Mouse (Mus musculus) hindbrain, embryonic 15.5 days (tissue): ENCODE data around the gene Tceal8. TPM values are rescaled to one million over a fixed set of nuclear protein-coding genes. Genes with fewer than 3 reads are reported as not detected.
A peak's percentile ranks its signal among the peaks of the same experiment; 100 is the strongest.
"Not testable (repeated sequence)": the region's sequence is repeated elsewhere in the genome, so short reads cannot be mapped to it uniquely, and the experiment has no call there.

Experiments used
- ATAC-seq: fragments of 200-750 bp; cut with Nextera tagmentation; 2 replicates; pipeline ENCODE4 v1.8.0; 2017; ENCODE audit warnings: low read depth, moderate number of reproducible peaks, moderate TSS enrichment; ENCODE audit not compliant: low FRiP score
- H3K27ac ChIP-seq: fragments of 300-500 bp; sonication (generic); replicated peaks from 2 replicates; pipeline ENCODE4 v1.5.1; 2015; ENCODE audit warnings: mild to moderate bottlenecking, inconsistent platforms
- H3K27me3 ChIP-seq: fragments of 300-500 bp; sonication (generic); 2 replicates; pipeline ENCODE4 v1.6.1; 2015; ENCODE audit warnings: control low read depth, inconsistent platforms
- H3K36me3 ChIP-seq: fragments of 300-500 bp; sonication (generic); 2 replicates; pipeline ENCODE4 v1.6.1; 2015; ENCODE audit warnings: control low read depth, inconsistent platforms
- H3K4me1 ChIP-seq: fragments of 300-500 bp; sonication (generic); replicated peaks from 2 replicates; pipeline ENCODE4 v1.6.1; 2015; ENCODE audit warnings: control low read depth, inconsistent platforms
- H3K4me2 ChIP-seq: fragments of 300-500 bp; sonication (generic); 2 replicates; pipeline ENCODE4 v1.6.1; 2015; ENCODE audit warnings: moderate library complexity, mild to moderate bottlenecking, inconsistent platforms
- H3K4me3 ChIP-seq: fragments of 300-500 bp; sonication (generic); 2 replicates; pipeline ENCODE4 v1.5.1; 2015; ENCODE audit warnings: mild to moderate bottlenecking, inconsistent platforms
- H3K9ac ChIP-seq: fragments of 300-500 bp; sonication (generic); 2 replicates; pipeline ENCODE4 v1.6.1; 2015; ENCODE audit warnings: inconsistent platforms
- H3K9me3 ChIP-seq: fragments of 300-500 bp; sonication (generic); 2 replicates; pipeline ENCODE4 v1.6.1; 2016; ENCODE audit warnings: control low read depth, inconsistent platforms
- WGBS: fragments of 180-500 bp; shearing (Covaris S2); methylation state at CpG from one replicate; pipeline ENCODE4 v1.1.7; 2015; 5-methylcytosine and 5-hydroxymethylcytosine counted together
- polyA plus RNA-seq: library from polyadenylated mRNA; unstranded; fragments of >200 nt; fragmentation: Nextera tagmentation; extraction: Ambion mirVana; gene quantifications from 2 replicates; pipeline ENCODE4 v1.2.1, GENCODE M21; 2015

Gene Tceal8
- polyA plus RNA-seq, 1 experiment from 2014 or later, result 119 TPM

DNA sequence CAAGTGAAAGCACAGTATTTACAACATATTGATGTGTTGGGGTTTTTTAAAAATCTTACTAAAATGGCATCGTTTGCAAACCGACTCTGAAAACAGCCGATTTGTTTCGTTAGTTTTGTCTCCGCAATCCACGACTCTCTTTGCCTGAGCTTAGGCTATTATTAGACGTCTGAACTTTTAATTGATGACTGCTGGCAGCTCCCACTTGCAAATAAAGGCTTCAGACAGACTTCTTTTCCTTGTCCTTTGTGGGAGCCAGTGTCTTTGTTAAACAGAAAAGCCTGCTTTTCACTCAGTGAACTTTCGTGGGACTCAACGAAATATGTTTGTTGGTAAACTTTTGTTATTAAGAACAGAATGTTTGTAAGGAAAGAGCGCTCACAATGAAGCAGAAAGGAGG is 644 bp upstream of the Tceal8 start:
- no peak for ATAC-seq
- Histone ChIP-seq H3K9me3 (no peaks in the 10 kb centered on the region), H3K27ac (peak overlapping the region; percentile 84; the same call in 1 of the 2 replicates), H3K4me1 (peaks cover 5% of the 10 kb centered on the region), H3K9ac (peak overlapping the region; percentile 33; the same call in 1 of the 2 replicates), H3K4me3 (peak overlapping the region; percentile 57), H3K4me2 (peak overlapping the region; percentile 58), H3K27me3 (no peaks in the 10 kb centered on the region), H3K36me3 (no peaks in the 10 kb centered on the region)
- WGBS, result 22% methylated on average over 10 of the region's 10 CpGs

DNA sequence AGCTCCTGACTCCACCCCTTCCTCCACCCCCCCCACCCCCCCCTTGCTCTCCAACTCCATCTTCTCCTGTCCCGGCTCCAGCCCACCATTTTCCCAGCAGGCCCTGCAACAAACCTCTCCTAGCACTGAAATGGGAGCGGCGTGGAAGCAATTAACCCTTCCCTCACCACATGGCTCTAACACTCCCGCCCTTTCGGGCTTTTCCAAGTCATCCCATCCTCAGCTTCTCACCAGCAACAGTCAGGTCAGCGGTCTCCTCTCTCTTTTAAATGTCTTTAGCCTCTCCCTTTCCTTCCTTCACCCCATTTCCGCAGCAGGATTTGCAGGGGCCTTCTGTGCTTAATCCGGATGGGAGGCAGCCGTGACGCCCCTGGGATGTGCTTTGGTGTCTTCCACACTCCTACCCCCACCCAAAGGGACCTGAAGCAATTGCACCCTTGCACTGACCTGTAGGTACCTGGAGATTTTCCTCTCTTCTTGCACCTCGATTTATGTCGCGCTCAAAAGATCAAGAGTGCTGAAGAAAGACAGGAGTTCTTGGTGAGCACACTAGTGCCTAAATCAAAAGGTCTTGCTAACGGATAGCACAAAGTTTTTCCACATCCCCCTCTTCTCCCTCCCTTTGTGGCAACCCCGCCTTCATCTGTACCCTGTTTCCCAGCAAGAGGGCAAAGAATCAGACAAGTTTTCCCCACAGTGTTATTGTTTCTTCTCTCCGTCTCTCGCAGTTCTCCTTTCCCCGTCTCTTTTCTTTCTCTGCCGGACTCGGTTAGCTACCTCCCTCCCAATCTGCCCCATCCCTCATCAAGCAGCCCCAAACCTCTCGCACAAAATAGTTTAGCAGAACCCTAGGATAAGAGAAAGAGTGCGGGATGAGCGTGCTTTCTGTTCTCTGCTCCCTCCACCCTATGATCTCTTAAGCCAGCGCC is 689 bp downstream of the Tceal8 start:
- 19% methylated on average over 24 of the region's 24 CpGs for WGBS

DNA sequence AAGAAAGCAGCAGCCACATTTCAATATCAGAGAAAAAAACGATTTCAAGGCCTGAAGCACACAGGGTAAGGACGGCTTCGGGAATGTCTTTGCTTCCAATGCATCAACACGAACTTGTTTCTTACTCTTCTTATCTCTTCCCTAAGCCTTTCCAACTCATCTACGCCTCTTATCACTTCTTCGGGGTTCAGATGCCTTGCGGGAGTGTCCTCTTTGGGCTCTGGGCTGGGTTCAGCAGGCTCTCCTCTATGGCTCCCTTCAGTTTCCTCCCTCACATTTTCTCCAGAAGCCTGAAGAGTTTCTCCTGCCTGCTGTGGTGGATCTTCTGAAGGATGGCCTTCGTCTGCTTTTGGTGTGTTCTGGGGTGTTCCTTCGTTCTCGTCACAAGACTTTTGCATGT is 1.5 kb downstream of the Tceal8 start:
- peak overlapping the region; percentile 58 for H3K4me2 ChIP-seq
- no peaks in the 10 kb centered on the region for H3K27me3 ChIP-seq
- H3K36me3 ChIP-seq, result no peaks in the 10 kb centered on the region
- no peaks in the 10 kb centered on the region for H3K9me3 ChIP-seq
- no peak for ATAC-seq
- H3K4me3 ChIP-seq, result peak overlapping the region; percentile 57
- no peak overlapping the region for H3K27ac ChIP-seq
- H3K9ac ChIP-seq, result no peak overlapping the region
- peaks cover 5% of the 10 kb centered on the region for H3K4me1 ChIP-seq
- WGBS, result 66% methylated on average over 10 of the region's 10 CpGs

More for the DNA sequence above, 689 bp downstream of the Tceal8 start:
- peak; percentile 78 for ATAC-seq
- Histone ChIP-seq H3K4me1 (peaks cover 5% of the 10 kb centered on the region), H3K36me3 (no peaks in the 10 kb centered on the region), H3K27ac (peak overlapping the region; percentile 84), H3K27me3 (no peaks in the 10 kb centered on the region), H3K4me2 (peak overlapping the region; percentile 58), H3K9me3 (no peaks in the 10 kb centered on the region), H3K4me3 (peak overlapping the region; percentile 57), H3K9ac (peak overlapping the region; percentile 67)

DNA sequence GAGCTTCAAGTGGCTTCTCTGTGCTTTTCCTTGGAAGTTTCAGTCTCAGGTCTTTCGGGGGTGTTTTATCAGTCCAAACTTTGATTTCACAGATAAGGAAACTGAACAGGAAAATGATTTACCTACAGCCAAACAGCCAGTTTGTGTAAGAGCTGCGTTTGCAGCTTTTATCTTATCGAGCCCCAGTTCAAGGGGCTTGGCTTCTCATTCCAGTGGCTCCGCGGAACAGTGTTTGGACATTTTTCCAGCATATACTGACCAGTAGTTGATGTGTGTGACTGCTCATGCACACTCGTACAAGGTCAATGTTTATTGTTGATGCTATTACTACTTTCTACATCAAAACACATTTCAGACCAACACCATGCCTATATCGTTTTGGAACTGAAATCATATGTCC is 27.9 kb downstream of the Tceal8 start:
- H3K4me2 ChIP-seq, result no peak overlapping the region
- no peaks in the 10 kb centered on the region for H3K4me1 ChIP-seq
- no peaks in the 10 kb centered on the region for H3K27me3 ChIP-seq
- 80% methylated on average over 7 of the region's 7 CpGs for whole genome bisulfite sequencing
- no peak overlapping the region for H3K27ac ChIP-seq
- H3K36me3 ChIP-seq, result no peaks in the 10 kb centered on the region
- ATAC-seq, result no peak
- H3K4me3 ChIP-seq, result no peak overlapping the region
- no peak overlapping the region for H3K9ac ChIP-seq
- no peaks in the 10 kb centered on the region for H3K9me3 ChIP-seq

DNA sequence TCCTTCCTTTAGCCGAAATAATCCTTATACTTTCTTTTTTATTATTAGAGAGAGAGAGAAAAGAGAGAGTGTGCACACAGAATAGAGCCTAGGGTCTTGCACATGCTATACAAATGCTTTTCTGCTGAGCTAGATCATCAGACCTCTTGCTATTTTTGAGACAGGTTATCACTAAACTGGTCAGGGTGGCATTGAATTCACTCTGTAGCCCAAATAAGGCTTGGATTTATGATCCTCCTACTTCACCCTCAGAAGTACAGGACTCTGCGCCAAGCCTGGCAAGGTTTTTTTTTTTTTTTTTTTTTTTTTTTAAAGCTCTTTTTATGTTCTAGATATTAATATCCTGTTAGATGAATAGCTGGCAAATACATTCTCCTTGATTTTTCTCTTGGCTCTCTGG is 28.4 kb downstream of the Tceal8 start:
- Histone ChIP-seq H3K4me1 (no peaks in the 10 kb centered on the region), H3K9ac (no peak overlapping the region), H3K27ac (no peak overlapping the region), H3K4me3 (no peak overlapping the region), H3K4me2 (no peak overlapping the region), H3K27me3 (no peaks in the 10 kb centered on the region), H3K36me3 (no peaks in the 10 kb centered on the region), H3K9me3 (no peaks in the 10 kb centered on the region)
- WGBS, result 93% methylated on average over 2 of the region's 2 CpGs
- no peak for ATAC-seq

DNA sequence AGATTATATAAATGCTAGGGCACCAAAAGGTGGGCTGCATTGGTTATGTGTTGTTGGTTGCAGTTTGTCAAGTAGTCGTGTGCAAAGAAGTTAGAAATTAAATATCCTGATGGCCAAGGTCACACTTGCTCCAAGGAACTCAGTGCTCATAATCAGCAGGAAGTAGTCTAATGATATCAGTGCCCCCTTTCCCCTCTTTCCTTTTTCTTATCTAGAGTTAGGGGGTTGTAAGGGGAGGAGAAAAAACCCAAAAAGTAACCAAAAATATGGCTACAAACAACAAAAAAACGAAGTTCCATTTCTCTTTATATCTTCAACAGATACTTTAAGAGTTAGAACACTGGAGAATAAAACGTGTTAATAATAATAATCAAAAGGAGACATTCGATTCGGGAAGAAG is 30.8 kb downstream of the Tceal8 start:
- no peak overlapping the region for H3K9ac ChIP-seq
- H3K4me2 ChIP-seq, result no peak overlapping the region
- H3K36me3 ChIP-seq, result no peaks in the 10 kb centered on the region
- no peak for ATAC-seq
- H3K4me1 ChIP-seq, result no peaks in the 10 kb centered on the region
- H3K27me3 ChIP-seq, result no peaks in the 10 kb centered on the region
- WGBS, result 88% methylated on average over 5 of the region's 5 CpGs
- H3K27ac ChIP-seq, result no peak overlapping the region
- H3K4me3 ChIP-seq, result no peak overlapping the region
- no peaks in the 10 kb centered on the region for H3K9me3 ChIP-seq

DNA sequence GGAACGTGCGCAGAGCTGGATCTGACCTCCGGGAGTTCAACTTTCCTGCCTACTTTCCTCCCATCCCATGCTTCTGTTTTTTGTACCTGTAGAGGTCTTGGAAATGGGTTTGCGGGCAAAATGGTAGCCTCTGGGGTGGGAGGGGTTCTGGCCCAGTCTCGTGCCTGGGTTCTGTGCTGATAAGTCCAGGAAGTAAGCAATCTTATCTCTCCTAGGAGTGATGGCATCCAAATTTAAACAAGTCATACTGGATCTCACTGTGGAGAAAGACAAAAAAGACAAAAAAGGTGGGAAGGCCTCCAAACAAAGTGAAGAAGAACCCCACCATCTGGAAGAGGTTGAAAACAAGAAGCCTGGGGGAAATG is 32.5 kb downstream of the Tceal8 start:
- H3K27ac ChIP-seq, H3K36me3 ChIP-seq, H3K4me1 ChIP-seq, H3K27me3 ChIP-seq, H3K9me3 ChIP-seq: not testable (repeated sequence)
- peak; percentile 5; the same call in 1 of the 2 replicates for ATAC-seq
- H3K9ac ChIP-seq, result peak overlapping the region; percentile 19; the same call in 1 of the 2 replicates
- peak overlapping the region; percentile 54 for H3K4me2 ChIP-seq
- WGBS, result 29% methylated on average over 5 of the region's 5 CpGs
- peak overlapping the region; percentile 43 for H3K4me3 ChIP-seq

DNA sequence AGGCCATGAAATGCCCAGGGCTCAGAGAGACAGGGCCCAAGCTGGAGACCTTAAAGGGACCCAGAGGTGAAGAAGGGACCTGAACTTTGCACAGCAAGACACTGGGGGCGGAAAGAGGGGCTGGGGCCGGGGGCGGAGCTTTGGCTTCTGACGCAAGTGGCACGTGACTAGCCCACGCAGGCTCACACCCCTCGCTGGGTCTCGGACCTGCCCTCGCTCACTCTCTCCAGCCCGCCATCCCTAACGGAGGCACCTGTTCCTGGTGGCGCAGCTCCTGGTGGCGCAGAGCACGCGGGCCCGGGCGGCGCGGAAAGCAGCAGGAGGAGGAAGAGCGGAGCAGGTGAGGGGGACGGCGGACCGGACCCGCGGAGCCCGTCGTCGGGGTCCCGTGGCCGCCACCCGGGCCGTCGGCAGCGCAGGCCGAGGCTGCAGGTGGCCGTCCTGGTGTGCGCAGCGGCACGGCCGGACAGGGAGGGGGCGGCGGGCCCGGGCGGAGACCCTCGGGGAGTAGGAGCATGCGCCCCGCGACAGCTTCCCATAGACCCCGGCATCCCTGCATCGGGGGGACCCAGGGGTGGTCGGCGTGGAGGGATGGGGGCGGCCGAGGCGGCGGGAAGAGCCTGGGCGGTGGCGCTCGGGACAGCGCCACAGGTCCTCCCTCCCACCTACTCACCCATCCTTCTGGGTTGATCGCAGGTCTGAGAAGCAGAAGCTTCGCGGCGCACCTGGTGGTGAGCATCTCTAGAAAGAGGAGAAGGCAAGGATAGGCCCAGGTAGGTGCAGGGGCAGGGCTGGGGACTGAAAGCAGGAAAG is 33.1 kb downstream of the Tceal8 start, which contains the start of gene Bex4:
Gene Bex4 (plus strand): TSS at position 170 of the 813 bp plus-strand sequence.
- H3K36me3 ChIP-seq, H3K9me3 ChIP-seq, H3K27me3 ChIP-seq, H3K27ac ChIP-seq, H3K4me1 ChIP-seq: not testable (repeated sequence)
- ATAC-seq, result peak; percentile 97
- 50% methylated on average over 12 of the region's 64 CpGs for WGBS
- peak within 1 kb of the TSS; percentile 43 for H3K4me3 ChIP-seq
- H3K4me2 ChIP-seq, result peak within 1 kb of the TSS; percentile 54
- H3K9ac ChIP-seq, result peak within 1 kb of the TSS; percentile 19; the same call in 1 of the 2 replicates

DNA sequence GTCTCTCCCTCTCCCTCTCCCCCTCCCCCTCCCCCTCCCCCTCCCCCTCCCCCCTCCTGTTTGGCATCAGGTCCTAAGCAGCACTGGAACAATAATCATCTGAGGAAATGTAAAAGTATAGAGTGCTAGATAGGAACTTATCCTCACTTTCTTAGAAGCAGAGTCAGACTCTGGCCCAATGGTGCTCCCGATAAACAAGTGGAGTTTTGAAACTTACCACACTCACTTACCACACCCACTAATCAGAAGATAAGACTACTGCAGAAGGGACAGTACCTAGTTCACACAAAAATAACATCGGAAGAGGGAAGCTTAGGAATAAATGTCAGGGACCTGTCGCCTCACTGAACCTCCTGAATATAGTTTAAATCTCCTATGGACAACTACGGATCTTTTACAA is 36.6 kb downstream of the Tceal8 start:
- Histone ChIP-seq H3K4me3 (no peak overlapping the region), H3K27ac (no peak overlapping the region), H3K9ac (no peak overlapping the region), H3K4me1 (no peaks in the 10 kb centered on the region), H3K4me2 (no peak overlapping the region), H3K9me3 (no peaks in the 10 kb centered on the region), H3K27me3 (no peaks in the 10 kb centered on the region), H3K36me3 (no peaks in the 10 kb centered on the region)
- no peak for ATAC-seq
- 89% methylated on average over 4 of the region's 4 CpGs for WGBS

DNA sequence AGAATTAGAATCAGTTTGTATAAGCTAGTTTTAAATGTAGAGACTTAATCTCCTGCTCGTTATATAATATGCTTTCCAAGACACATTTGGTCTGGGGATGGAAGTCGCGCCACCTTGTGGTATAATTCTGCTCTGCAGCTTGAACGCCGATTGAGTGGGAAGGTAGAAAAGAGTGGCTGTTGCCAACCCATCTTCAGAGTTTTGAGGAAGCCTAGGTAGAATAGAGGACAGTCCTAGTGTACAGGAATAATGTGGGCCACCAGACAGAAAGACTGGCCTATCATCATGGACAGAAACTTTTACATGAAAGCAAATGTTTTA is 44.4 kb downstream of the Tceal8 start:
- 16% methylated on average over 5 of the region's 5 CpGs for WGBS

DNA sequence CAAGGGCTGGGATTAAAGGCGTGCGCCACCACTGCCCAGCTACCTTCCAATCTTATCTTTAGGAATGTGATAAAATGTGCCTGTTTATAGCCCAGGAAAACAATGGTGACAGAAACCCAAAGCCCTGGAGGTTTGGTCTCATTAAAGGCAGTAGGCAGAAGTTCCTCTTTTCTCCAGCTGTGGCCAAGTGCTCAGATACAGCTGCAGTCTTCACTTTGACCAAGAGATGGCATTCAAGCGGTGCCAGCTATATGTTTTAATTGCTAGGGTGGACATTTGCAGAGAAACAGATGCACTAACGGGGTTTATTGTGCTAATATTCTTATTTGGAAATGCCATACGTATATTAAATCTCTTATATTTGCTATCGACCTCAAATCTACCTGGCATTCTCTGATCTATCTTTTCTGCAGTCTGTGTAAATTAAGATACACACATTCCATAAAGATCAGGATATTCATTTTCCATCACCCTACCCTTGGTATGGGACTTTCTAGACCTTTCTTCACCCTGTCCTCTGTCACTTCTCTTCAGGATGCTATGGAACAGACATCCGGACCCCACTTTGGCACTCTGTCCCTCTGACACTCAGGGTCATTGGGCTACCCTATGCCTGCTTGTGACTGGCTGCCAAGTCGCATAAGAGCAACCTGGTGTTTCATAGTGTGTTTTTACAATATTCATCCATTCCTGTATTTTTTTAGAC is 45.0 kb downstream of the Tceal8 start:
- H3K9me3 ChIP-seq, result no peaks in the 10 kb centered on the region
- WGBS, result 66% methylated on average over 8 of the region's 8 CpGs
- no peak overlapping the region for H3K4me3 ChIP-seq
- no peak overlapping the region for H3K27ac ChIP-seq
- no peaks in the 10 kb centered on the region for H3K36me3 ChIP-seq
- H3K9ac ChIP-seq, result no peak overlapping the region
- no peak for ATAC-seq
- H3K4me2 ChIP-seq, result no peak overlapping the region
- H3K27me3 ChIP-seq, result no peaks in the 10 kb centered on the region
- H3K4me1 ChIP-seq, result no peaks in the 10 kb centered on the region

More for the DNA sequence above, 44.4 kb downstream of the Tceal8 start:
- H3K9ac ChIP-seq, result no peak overlapping the region
- no peaks in the 10 kb centered on the region for H3K9me3 ChIP-seq
- no peak for ATAC-seq
- no peak overlapping the region for H3K4me2 ChIP-seq
- H3K36me3 ChIP-seq, result no peaks in the 10 kb centered on the region
- H3K27ac ChIP-seq, result no peak overlapping the region
- no peaks in the 10 kb centered on the region for H3K4me1 ChIP-seq
- H3K4me3 ChIP-seq, result no peak overlapping the region
- H3K27me3 ChIP-seq, result no peaks in the 10 kb centered on the region
